Mouse (Mus musculus) heart, embryonic 16.5 days (tissue): ENCODE data around the gene Ly6g5c. TPM values are rescaled to one million over a fixed set of nuclear protein-coding genes. Genes with fewer than 3 reads are reported as not detected.

Source experiments
- ATAC-seq: fragments of 200-750 bp; cut with Nextera tagmentation; replicated peaks from 2 replicates; pipeline ENCODE4 v1.8.0; 2017; ENCODE audit warnings: moderate number of reproducible peaks; ENCODE audit not compliant: insufficient read depth, low FRiP score; ENCODE audit errors: extremely low read depth
- H3K27ac ChIP-seq: fragments of 300-500 bp; sonication (generic); 2 replicates; pipeline ENCODE4 v1.5.1; 2014; ENCODE audit warnings: mild to moderate bottlenecking, low read length, control low read depth, moderate library complexity
- H3K27me3 ChIP-seq: fragments of 300-500 bp; sonication (generic); 2 replicates; pipeline ENCODE4 v1.6.1; 2014; ENCODE audit warnings: low read length, mixed read lengths; ENCODE audit not compliant: control insufficient read depth, insufficient read depth
- H3K36me3 ChIP-seq: fragments of 300-500 bp; sonication (generic); 2 replicates; pipeline ENCODE4 v1.6.1; 2014; ENCODE audit not compliant: control insufficient read depth, insufficient read depth
- H3K4me1 ChIP-seq: fragments of 300-500 bp; sonication (generic); 2 replicates; pipeline ENCODE4 v1.6.1; 2014; ENCODE audit warnings: low read length, mixed read lengths; ENCODE audit not compliant: control insufficient read depth, insufficient read depth
- H3K4me2 ChIP-seq: fragments of 300-500 bp; sonication (generic); 2 replicates; pipeline ENCODE4 v1.6.1; 2014; ENCODE audit warnings: low read depth, mild to moderate bottlenecking, control low read depth, low read length
- H3K4me3 ChIP-seq: fragments of 300-500 bp; sonication (generic); 2 replicates; pipeline ENCODE4 v1.5.1; 2014; ENCODE audit warnings: mild to moderate bottlenecking, control low read depth, low read length
- H3K9ac ChIP-seq: fragments of 300-500 bp; sonication (generic); 2 replicates; pipeline ENCODE4 v1.6.1; 2014; ENCODE audit warnings: low read length, control low read depth
- H3K9me3 ChIP-seq: fragments of 300-500 bp; sonication (generic); replicated peaks from 2 replicates; pipeline ENCODE4 v1.6.1; 2016; ENCODE audit warnings: low read length; ENCODE audit not compliant: control insufficient read depth
- WGBS: fragments of 180-500 bp; shearing (Covaris S2); extraction: QIAGEN DNeasy Blood & Tissue Kit; methylation state at CpG from one replicate; pipeline ENCODE4 v1.1.7; 2014; 5-methylcytosine and 5-hydroxymethylcytosine counted together
- polyA plus RNA-seq: library from polyadenylated mRNA; unstranded; fragments of >200 nt; fragmentation: Nextera tagmentation; extraction: Ambion mirVana; gene quantifications from 2 replicates; pipeline ENCODE4 v1.2.1, GENCODE M21; 2015

Gene Ly6g5c
- polyA plus RNA-seq, 1 experiment from 2014 or later = 0.72 TPM

- ATAC-seq = no peak
- Histone ChIP-seq H3K36me3 (peaks cover 32% of the 10 kb centered on the region), H3K27me3 (no peaks in the 10 kb centered on the region), H3K4me1 (peaks cover 6% of the 10 kb centered on the region; the same call in 1 of the 2 replicates), H3K27ac (no peak overlapping the region), H3K9me3 (no peaks in the 10 kb centered on the region), H3K9ac (no peak overlapping the region), H3K4me3 (no peak overlapping the region), H3K4me2 (no peak overlapping the region)
- WGBS = 54% methylated on average over 8 of the region's 8 CpGs
Measured at GRCm38 (mm10) chr17:35102299-35102698, 5.8 kb upstream of the Ly6g5c start.

GRCm38 (mm10) chr17:35103221-35103690 lies 4.8 kb upstream of the Ly6g5c start:
- ATAC-seq = no peak
- no peak overlapping the region for H3K27ac ChIP-seq
- H3K27me3 ChIP-seq = no peaks in the 10 kb centered on the region
- no peak overlapping the region for H3K4me2 ChIP-seq
- H3K4me3 ChIP-seq = no peak overlapping the region
- peaks cover 28% of the 10 kb centered on the region for H3K36me3 ChIP-seq
- H3K9ac ChIP-seq = no peak overlapping the region
- H3K4me1 ChIP-seq = peaks cover 6% of the 10 kb centered on the region; the same call in 1 of the 2 replicates
- 46% methylated on average over 6 of the region's 6 CpGs for WGBS
- H3K9me3 ChIP-seq = no peaks in the 10 kb centered on the region

GRCm38 (mm10) chr17:35104079-35104478 lies 4.0 kb upstream of the Ly6g5c start:
- Histone ChIP-seq H3K4me3 (no peak overlapping the region), H3K27ac (no peak overlapping the region), H3K36me3 (peaks cover 22% of the 10 kb centered on the region), H3K9me3 (no peaks in the 10 kb centered on the region), H3K4me2 (no peak overlapping the region), H3K4me1 (peaks cover 6% of the 10 kb centered on the region; the same call in 1 of the 2 replicates), H3K27me3 (no peaks in the 10 kb centered on the region), H3K9ac (no peak overlapping the region)
- no peak for ATAC-seq
- WGBS = 83% methylated on average over 7 of the region's 7 CpGs

- no peak overlapping the region for H3K9ac ChIP-seq
- 54% methylated on average over 6 of the region's 6 CpGs for WGBS
- H3K4me1 ChIP-seq = peaks cover 6% of the 10 kb centered on the region; the same call in 1 of the 2 replicates
- ATAC-seq = no peak
- peaks cover 18% of the 10 kb centered on the region for H3K36me3 ChIP-seq
- H3K27ac ChIP-seq = no peak overlapping the region
- no peak overlapping the region for H3K4me2 ChIP-seq
- H3K27me3 ChIP-seq = no peaks in the 10 kb centered on the region
- no peaks in the 10 kb centered on the region for H3K9me3 ChIP-seq
- no peak overlapping the region for H3K4me3 ChIP-seq
Measured at GRCm38 (mm10) chr17:35104754-35105153, 3.3 kb upstream of the Ly6g5c start.

GRCm38 (mm10) chr17:35105740-35106389 lies 2.2 kb upstream of the Ly6g5c start:
- Histone ChIP-seq H3K4me1 (peaks cover 6% of the 10 kb centered on the region; the same call in 1 of the 2 replicates), H3K9ac (no peak overlapping the region), H3K4me2 (no peak overlapping the region), H3K9me3 (no peaks in the 10 kb centered on the region), H3K27me3 (no peaks in the 10 kb centered on the region), H3K36me3 (peaks cover 12% of the 10 kb centered on the region), H3K4me3 (no peak overlapping the region), H3K27ac (no peak overlapping the region)
- no peak for ATAC-seq
- WGBS = 28% methylated on average over 13 of the region's 13 CpGs

- no peak for ATAC-seq
- 64% methylated on average over 3 of the region's 3 CpGs for WGBS
- Histone ChIP-seq H3K27me3 (no peaks in the 10 kb centered on the region), H3K9me3 (no peaks in the 10 kb centered on the region), H3K36me3 (peaks cover 6% of the 10 kb centered on the region), H3K27ac (no peak overlapping the region), H3K4me2 (no peak overlapping the region), H3K9ac (no peak overlapping the region), H3K4me1 (peaks cover 6% of the 10 kb centered on the region; the same call in 1 of the 2 replicates), H3K4me3 (no peak overlapping the region)
Measured at GRCm38 (mm10) chr17:35106522-35106921, 1.6 kb upstream of the Ly6g5c start.

- no peaks in the 10 kb centered on the region for H3K4me1 ChIP-seq
- H3K27ac ChIP-seq = peak overlapping the region; percentile 48; the same call in 1 of the 2 replicates
- no peak overlapping the region for H3K4me3 ChIP-seq
- 68% methylated on average over 9 of the region's 9 CpGs for WGBS
- peaks cover 11% of the 10 kb centered on the region for H3K36me3 ChIP-seq
- no peaks in the 10 kb centered on the region for H3K27me3 ChIP-seq
- no peak overlapping the region for H3K9ac ChIP-seq
- ATAC-seq = peak; percentile 24; the same call in 1 of the 2 replicates
- peak overlapping the region; percentile 22 for H3K4me2 ChIP-seq
- H3K9me3 ChIP-seq = no peaks in the 10 kb centered on the region
Measured at GRCm38 (mm10) chr17:35111774-35112173, 3.7 kb downstream of the Ly6g5c start.

GRCm38 (mm10) chr17:35115046-35116019 lies 7.3 kb downstream of the Ly6g5c start, which contains the start of gene Ly6g5b:
Gene Ly6g5b (minus strand): TSS chr17:35115428.
- peaks cover 8% of the 10 kb centered on the region for H3K4me1 ChIP-seq
- H3K4me2 ChIP-seq = no peak within 1 kb of the TSS
- no peak within 1 kb of the TSS for H3K27ac ChIP-seq
- WGBS = 85% methylated on average over 8 of the region's 8 CpGs
- H3K27me3 ChIP-seq = no peaks in the 10 kb centered on the region
- ATAC-seq = no peak
- H3K4me3 ChIP-seq = no peak within 1 kb of the TSS
- H3K9me3 ChIP-seq = no peaks in the 10 kb centered on the region
- H3K36me3 ChIP-seq = peaks cover 33% of the 10 kb centered on the region
- H3K9ac ChIP-seq = no peak within 1 kb of the TSS
